Mouse (Mus musculus): Measurements from ENCODE around the gene U2af1.

DNA sequence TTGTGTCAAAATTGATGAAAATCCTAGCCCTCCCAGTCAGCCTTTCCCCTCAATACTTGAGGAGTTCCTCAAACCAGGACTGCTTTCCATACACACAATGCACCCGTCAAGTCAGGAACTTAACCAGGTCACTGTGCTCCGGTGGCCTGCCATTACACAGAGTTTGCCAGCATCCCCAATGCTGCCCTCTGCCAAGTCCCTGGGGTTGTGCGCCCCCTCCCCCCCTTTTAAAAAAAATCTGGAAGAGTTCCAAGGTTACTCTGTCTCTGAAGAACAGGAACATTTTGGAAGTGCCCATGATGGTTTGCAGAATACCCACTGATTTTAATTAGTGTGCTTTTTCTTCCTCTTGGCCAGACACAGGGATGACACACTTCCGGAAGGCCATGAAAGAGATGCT is 19.0 kb downstream of the U2af1 start:
- no peak for TF ChIP-seq CTCF (IDR thresholded peaks at IDR 0.05; ENCODE audit: borderline replicate concordance, insufficient read depth, low read length)
- no peak for TF ChIP-seq POLR2A (IDR thresholded peaks at IDR 0.05; ENCODE audit: low read depth, low read length)
